Mouse (Mus musculus) right cerebral cortex, postnatal 10 days (tissue): Measurements from ENCODE around the gene Tnrc6c.
"Not testable (repeated sequence)": the region's sequence is repeated elsewhere in the genome, so short reads cannot be mapped to it uniquely, and the experiment has no call there.

Source experiments
- DNase-seq, 2 experiments: peaks; one replicate each; pipeline ENCODE4 v3.0.0; 2021; ENCODE audit warnings: low spot score in 2 of 2

The Tnrc6c gene

GRCm38 (mm10) chr11:117768725-117769682 lies 114.9 kb downstream of the Tnrc6c start:
- DNase-seq, result no peak

DNA sequence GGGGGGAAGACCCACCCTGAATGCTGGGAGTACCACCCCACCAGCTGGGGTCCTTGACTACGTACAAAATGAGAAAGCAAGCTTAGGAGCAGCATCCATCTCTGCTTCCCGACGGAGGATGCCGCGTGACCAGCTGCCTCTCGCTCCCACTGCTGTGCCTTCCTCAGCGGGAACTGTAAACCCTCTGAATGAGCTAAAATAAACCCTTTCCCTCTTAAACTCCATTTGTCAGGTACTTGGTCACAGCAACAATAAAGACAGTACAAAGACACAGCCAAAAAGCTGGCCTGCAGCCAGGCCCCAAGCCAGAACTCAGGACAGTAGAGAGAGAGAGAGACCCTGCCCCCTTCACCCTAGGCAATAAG lies 115.6 kb downstream of the Tnrc6c start:
- no peak for DNase-seq

GRCm38 (mm10) chr11:117770407-117770806 lies 116.3 kb downstream of the Tnrc6c start:
- no peak for DNase-seq

GRCm38 (mm10) chr11:117772352-117772751 lies 118.3 kb downstream of the Tnrc6c start:
- no peak for DNase-seq

- DNase-seq, result no peak
Observed at GRCm38 (mm10) chr11:117774925-117775324, 120.8 kb downstream of the Tnrc6c start.

- DNase-seq, result no peak
Observed at GRCm38 (mm10) chr11:117775540-117775939, 121.5 kb downstream of the Tnrc6c start.

DNA sequence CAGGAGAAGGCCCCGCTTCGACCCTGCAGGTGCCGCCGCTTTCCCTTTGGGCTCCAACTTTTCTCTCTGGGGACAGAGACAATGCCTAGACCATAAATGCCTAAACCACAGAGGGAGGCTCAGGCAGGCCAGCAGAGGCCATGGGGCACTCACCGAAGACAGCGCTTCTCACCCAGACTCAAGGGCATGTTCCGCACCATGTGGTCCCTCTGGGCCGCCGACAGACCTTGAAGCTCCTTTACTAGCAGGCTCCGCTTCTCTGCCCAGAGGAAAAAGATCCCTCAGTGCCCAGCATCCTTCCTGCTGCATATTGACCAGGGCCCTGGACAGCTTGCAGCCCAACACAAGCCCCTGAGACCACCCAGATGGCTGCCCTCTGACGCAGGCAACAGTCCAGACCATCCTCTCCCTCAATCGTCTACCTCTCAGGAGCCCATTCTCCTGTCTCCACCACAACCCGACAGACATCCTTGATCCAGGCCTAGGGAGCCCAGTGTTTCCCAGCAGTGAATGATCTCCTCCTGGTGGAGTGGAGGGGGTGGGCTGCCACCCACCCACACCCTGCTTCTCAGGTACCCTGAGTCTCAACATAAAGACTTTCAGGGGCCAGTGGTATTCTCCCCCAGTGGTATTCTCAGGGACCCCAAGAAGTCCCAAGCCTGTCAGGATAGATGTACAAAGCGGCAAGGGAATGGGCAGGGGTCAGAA lies 122.2 kb downstream of the Tnrc6c start:
- DNase-seq, result no peak

- no peak for DNase-seq
Observed at GRCm38 (mm10) chr11:117777111-117777510, 123.0 kb downstream of the Tnrc6c start.

GRCm38 (mm10) chr11:117778031-117778430 lies 123.9 kb downstream of the Tnrc6c start:
- no peak for DNase-seq

DNA sequence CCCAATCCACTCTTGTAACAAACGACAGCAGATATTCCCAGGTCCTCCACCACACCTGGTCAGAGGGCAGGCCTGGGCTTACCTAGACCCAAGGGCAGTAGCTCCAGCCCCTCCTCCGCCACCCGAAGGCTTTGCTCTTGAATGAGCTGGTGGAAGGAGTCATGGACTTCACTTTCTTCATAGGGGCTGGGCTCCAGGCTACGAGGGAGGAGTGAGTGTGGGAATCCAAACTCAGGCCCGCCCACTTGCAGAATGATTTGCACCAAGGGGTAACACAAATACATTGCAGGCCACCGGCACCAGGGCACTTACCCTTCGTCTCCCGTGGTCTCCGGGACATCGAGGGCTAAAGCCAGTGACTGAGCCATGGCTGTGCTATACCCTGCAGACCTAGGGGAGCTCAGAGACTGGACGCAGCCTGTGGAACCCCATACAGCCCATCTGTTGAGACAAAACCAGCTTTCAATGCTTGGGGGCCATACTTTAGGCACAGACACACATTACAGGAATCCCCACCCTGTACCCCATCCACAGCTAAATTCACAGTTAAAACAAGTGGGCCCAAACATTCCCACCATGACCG lies 124.9 kb downstream of the Tnrc6c start:
- no peak for DNase-seq

- DNase-seq, result peak in 1 of 2 experiments; percentile 73
Observed at GRCm38 (mm10) chr11:117779434-117780198, 125.5 kb downstream of the Tnrc6c start.

DNA sequence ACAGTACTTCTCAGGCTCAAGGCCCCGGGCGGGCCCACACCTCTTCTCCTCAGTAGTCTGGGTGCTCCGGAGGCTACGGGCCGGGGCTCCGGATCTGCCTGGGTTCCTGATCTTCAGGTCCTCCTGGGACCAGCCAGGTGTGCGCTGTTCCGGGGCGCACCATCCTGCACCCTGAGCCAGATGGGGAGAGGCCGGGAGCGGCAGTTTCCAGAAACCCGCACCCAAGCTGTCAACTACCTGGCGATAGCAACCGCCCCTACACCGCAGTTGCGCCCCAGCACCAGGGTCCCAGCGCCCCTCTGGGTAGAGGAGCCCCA lies 126.1 kb downstream of the Tnrc6c start:
- DNase-seq, result no peak

GRCm38 (mm10) chr11:117780582-117781111 lies 126.6 kb downstream of the Tnrc6c start:
- DNase-seq, result peak in 1 of 2 experiments; percentile 41

GRCm38 (mm10) chr11:117781199-117781821 lies 127.2 kb downstream of the Tnrc6c start:
- DNase-seq, result peak in 1 of 2 experiments; percentile 73

GRCm38 (mm10) chr11:117781993-117782704 lies 128.1 kb downstream of the Tnrc6c start, which contains the start of the genes Tmc8 and Tmc6:
TSS of gene Tmc8 (plus strand) at chr11:117782076.
TSS of gene Tmc6 (minus strand) at chr11:117782198.
- DNase-seq, result no peak

GRCm38 (mm10) chr11:117782705-117783034 lies 128.6 kb downstream of the Tnrc6c start:
- no peak for DNase-seq

- peak; percentile 80 for DNase-seq
Observed at GRCm38 (mm10) chr11:117783089-117783488, 129.0 kb downstream of the Tnrc6c start.

GRCm38 (mm10) chr11:117783683-117784309 lies 129.7 kb downstream of the Tnrc6c start:
- DNase-seq, result no peak

- DNase-seq, result peak in 1 of 2 experiments; percentile 56
Observed at GRCm38 (mm10) chr11:117786294-117786693, 132.2 kb downstream of the Tnrc6c start.

- DNase-seq, result not testable (repeated sequence)
Observed at GRCm38 (mm10) chr11:117788481-117788880, 134.4 kb downstream of the Tnrc6c start.
